Mouse (Mus musculus) heart, embryonic 13.5 days (tissue): ENCODE measurements around the gene Dlg1. TPM values are rescaled to one million over a fixed set of nuclear protein-coding genes. Genes with fewer than 3 reads are reported as not detected.

Source experiments
- ATAC-seq: fragments of 200-750 bp; cut with Nextera tagmentation; 2 replicates; pipeline ENCODE4 v1.8.0; 2017; ENCODE audit warnings: moderate TSS enrichment; ENCODE audit not compliant: insufficient number of reproducible peaks, low FRiP score, low TSS enrichment; ENCODE audit errors: extremely low read depth
- H3K27ac ChIP-seq: fragments of 300-500 bp; sonication (generic); replicated peaks from 2 replicates; pipeline ENCODE4 v1.5.1; 2015; ENCODE audit warnings: moderate library complexity, mild to moderate bottlenecking, inconsistent platforms
- H3K27me3 ChIP-seq: fragments of 300-500 bp; sonication (generic); replicated peaks from 2 replicates; pipeline ENCODE4 v1.6.1; 2015; ENCODE audit warnings: mild to moderate bottlenecking, inconsistent platforms
- H3K36me3 ChIP-seq: fragments of 300-500 bp; sonication (generic); 2 replicates; pipeline ENCODE4 v1.6.1; 2015; ENCODE audit warnings: mild to moderate bottlenecking, inconsistent platforms
- H3K4me1 ChIP-seq: fragments of 300-500 bp; sonication (generic); 2 replicates; pipeline ENCODE4 v1.6.1; 2015; ENCODE audit warnings: inconsistent platforms
- H3K4me2 ChIP-seq: fragments of 300-500 bp; sonication (generic); 2 replicates; pipeline ENCODE4 v1.6.1; 2015; ENCODE audit warnings: inconsistent platforms, mild to moderate bottlenecking, moderate library complexity
- H3K4me3 ChIP-seq: fragments of 300-500 bp; sonication (generic); 2 replicates; pipeline ENCODE4 v1.5.1; 2015; ENCODE audit warnings: moderate library complexity, mild to moderate bottlenecking, inconsistent platforms
- H3K9ac ChIP-seq: fragments of 300-500 bp; sonication (generic); 2 replicates; pipeline ENCODE4 v1.6.1; 2015; ENCODE audit warnings: inconsistent platforms, mild to moderate bottlenecking, moderate library complexity
- H3K9me3 ChIP-seq: fragments of 300-500 bp; sonication (generic); 2 replicates; pipeline ENCODE4 v1.6.1; 2016; ENCODE audit warnings: inconsistent platforms
- WGBS: fragments of 180-500 bp; shearing (Covaris S2); methylation state at CpG from one replicate; pipeline ENCODE4 v1.1.7; 2015; ENCODE audit warnings: mixed read lengths; 5-methylcytosine and 5-hydroxymethylcytosine counted together
- polyA plus RNA-seq: library from polyadenylated mRNA; unstranded; fragments of >200 nt; fragmentation: Nextera tagmentation; extraction: Ambion mirVana; gene quantifications from 2 replicates; pipeline ENCODE4 v1.2.1, GENCODE M21; 2015

Gene Dlg1
- polyA plus RNA-seq, 1 experiment from 2014 or later: 12.4 TPM

DNA sequence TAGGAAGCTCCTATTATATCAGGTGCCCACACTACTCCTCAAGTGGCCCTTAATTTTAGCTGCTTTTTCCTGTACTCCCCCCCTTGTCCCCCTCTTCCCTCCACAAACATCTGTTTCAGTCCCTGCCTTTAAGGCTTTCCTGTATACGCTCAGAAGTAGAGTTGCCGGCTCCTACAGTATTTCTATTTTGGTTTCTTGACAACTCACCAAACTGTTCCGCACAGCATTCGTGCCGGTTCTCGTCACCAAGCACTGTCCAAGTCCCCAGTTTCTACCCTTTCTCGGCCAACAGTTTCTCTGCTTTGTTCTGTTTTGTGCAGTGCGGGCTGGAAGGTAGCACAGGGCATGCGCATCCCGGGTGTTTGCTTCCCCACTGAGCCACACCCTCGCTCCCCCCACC, 245.7 kb downstream of the Dlg1 start:
- WGBS: 60% methylated on average over 11 of the region's 11 CpGs
- no peak for ATAC-seq
- peaks cover 5% of the 10 kb centered on the region; the same call in 1 of the 2 replicates for H3K27me3 ChIP-seq
- H3K27ac ChIP-seq: no peak overlapping the region
- H3K4me3 ChIP-seq: peak overlapping the region; percentile 14; the same call in 1 of the 2 replicates
- no peaks in the 10 kb centered on the region for H3K9me3 ChIP-seq
- H3K4me2 ChIP-seq: peak overlapping the region; percentile 30
- H3K9ac ChIP-seq: no peak overlapping the region
- H3K36me3 ChIP-seq: no peaks in the 10 kb centered on the region
- H3K4me1 ChIP-seq: peaks cover 14% of the 10 kb centered on the region

DNA sequence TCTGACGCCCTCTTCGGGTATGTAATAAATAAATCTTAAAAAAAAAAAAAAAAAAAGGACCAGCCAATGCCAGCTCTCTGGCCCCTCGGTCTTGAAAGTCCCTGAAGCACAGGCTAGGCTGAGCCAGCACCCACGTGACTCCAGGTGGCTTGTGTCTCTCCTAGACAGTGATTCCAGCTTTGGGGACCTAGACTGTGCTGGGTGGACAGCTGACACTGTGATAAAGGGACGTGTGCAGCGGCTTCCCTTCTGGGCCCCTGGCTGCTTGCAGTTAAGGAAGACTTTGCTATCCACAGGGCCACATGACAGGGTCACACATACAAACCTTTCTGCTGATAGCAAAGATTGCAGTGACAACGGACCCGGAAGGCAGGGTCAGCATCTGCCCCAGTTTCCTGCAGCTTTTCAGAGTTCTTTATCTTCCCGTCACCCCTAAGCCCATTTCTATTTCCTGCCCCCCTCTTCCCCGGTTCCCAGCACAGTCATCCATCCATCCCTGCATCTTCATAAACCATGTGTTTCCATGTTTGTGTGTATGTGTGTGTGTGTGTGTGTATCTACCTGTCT, 247.1 kb downstream of the Dlg1 start:
- no peak overlapping the region for H3K9ac ChIP-seq
- no peak overlapping the region for H3K4me3 ChIP-seq
- 39% methylated on average over 10 of the region's 10 CpGs for WGBS
- H3K27ac ChIP-seq: no peak overlapping the region
- H3K27me3 ChIP-seq: peaks cover 5% of the 10 kb centered on the region; the same call in 1 of the 2 replicates
- no peaks in the 10 kb centered on the region for H3K9me3 ChIP-seq
- no peak overlapping the region for H3K4me2 ChIP-seq
- ATAC-seq: no peak
- peaks cover 14% of the 10 kb centered on the region for H3K4me1 ChIP-seq
- no peaks in the 10 kb centered on the region for H3K36me3 ChIP-seq

DNA sequence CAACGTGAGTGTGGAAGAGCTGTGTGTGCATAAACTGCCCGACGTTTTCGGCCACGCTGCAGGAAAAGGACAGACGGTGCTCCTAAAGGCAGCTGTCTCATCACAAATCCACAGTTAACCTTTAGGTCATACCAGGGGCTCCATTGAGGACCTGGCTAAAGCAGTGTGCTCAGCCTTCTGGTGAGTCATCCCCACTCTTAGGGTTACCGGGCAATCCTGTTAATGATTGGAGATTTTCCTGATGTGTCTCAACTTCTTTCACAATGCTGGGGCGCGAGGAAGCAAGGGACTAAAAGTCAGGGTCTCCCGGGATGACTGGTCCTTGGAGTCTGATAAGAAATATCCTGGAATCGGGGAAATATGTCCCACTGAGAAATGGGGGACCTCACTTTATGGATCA, 254.5 kb downstream of the Dlg1 start:
- no peak overlapping the region for H3K4me3 ChIP-seq
- H3K9ac ChIP-seq: peak overlapping the region; percentile 71; the same call in 1 of the 2 replicates
- peak overlapping the region; percentile 66; the same call in 1 of the 2 replicates for H3K4me2 ChIP-seq
- no peaks in the 10 kb centered on the region for H3K4me1 ChIP-seq
- no peaks in the 10 kb centered on the region for H3K9me3 ChIP-seq
- H3K36me3 ChIP-seq: no peaks in the 10 kb centered on the region
- no peak overlapping the region for H3K27ac ChIP-seq
- WGBS: 51% methylated on average over 11 of the region's 11 CpGs
- H3K27me3 ChIP-seq: peaks cover 8% of the 10 kb centered on the region
- no peak for ATAC-seq

DNA sequence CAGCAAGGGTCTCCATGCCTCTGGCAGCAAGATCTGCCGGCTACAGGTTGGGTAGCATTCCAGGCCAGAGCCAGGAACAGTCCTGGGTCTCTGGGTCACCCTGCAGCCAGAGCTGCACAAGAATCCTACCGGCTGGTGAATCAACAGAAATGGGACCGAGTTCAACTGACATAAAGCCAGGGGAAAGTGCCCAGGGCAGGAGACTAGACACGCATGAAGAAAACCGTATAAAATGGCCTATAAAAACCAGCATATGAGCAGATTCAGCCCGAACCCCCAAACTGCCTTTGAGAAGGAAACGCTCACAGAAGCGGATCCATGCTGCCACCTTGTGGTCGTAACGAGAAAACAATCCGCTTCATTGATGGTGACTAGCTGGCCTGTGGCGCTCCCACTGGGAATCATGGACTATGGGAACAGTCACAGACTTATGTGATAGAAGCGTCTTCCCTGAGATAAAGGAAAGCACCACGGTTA, 255.0 kb downstream of the Dlg1 start:
- no peak for ATAC-seq
- Histone ChIP-seq H3K4me3 (peak overlapping the region; percentile 31), H3K9me3 (no peaks in the 10 kb centered on the region), H3K4me2 (peak overlapping the region; percentile 66), H3K4me1 (no peaks in the 10 kb centered on the region), H3K27me3 (peaks cover 8% of the 10 kb centered on the region), H3K27ac (no peak overlapping the region), H3K9ac (peak overlapping the region; percentile 71), H3K36me3 (no peaks in the 10 kb centered on the region)
- 3% methylated on average over 14 of the region's 14 CpGs for WGBS

DNA sequence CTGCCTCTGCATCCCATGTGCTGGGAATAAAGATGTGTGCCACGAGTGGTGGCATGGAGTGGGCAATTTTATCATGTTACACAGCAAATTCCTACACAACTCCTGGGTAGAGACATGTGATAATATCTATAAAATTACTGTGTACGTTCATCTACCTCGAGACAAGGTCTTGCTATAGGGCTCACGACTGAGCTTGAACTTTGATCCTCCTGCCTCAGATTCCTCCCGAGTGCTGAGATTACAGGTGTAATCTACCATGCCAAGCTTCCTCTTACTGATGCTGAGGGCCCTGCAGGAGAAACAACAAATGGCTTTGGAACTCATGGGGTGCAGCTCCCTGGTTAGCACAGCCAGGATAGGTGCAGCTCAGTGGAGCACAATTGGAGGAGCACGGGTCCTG, 261.1 kb downstream of the Dlg1 start:
- 81% methylated on average over 6 of the region's 6 CpGs for WGBS
- Histone ChIP-seq H3K4me2 (no peak overlapping the region), H3K9ac (no peak overlapping the region), H3K4me3 (no peak overlapping the region), H3K27ac (no peak overlapping the region), H3K36me3 (no peaks in the 10 kb centered on the region), H3K4me1 (peaks cover 8% of the 10 kb centered on the region), H3K9me3 (no peaks in the 10 kb centered on the region), H3K27me3 (peaks cover 5% of the 10 kb centered on the region)
- ATAC-seq: no peak

Other genes with a start within 250 kb of the Dlg1 start
- 9.7 and 10.8 TPM in 2 replicates for gene Bdh1, start 241.2 kb upstream of the Dlg1 start, polyA plus RNA-seq
- gene Meltf, start 215.4 kb downstream of the Dlg1 start, polyA plus RNA-seq: 0.04 and 0.05 TPM in 2 replicates